Mouse (Mus musculus) cerebral cortex, adult 2 months (tissue): Measurements from ENCODE around the gene Tmem236.

Experiments
- WGBS: fragments of 180-500 bp; shearing (Covaris S2); methylation state at CpG from one replicate; pipeline ENCODE4 v1.1.7; 2018; 5-methylcytosine and 5-hydroxymethylcytosine counted together

Tmem236 gene

DNA sequence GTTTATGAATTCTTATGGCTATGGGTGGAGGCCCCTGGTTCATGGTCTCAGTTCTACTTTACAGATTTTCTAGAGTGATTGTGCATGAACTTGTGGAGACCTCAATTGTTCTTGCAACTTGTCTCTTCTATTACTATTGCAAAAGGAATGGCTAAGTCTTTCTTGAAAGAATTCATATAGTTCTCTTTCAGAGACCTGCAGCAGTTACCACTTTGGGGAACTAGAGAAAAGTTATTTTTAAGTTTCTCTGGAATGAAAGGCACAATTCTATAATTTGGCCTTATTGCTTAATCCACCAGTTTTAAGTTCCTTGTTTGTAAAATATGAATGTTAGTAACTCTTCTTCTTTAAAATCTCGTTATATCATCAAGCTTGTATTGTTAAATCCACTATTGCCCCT is 87.8 kb downstream of the Tmem236 start:
- 97% methylated on average over 1 of the region's 1 CpGs for WGBS

DNA sequence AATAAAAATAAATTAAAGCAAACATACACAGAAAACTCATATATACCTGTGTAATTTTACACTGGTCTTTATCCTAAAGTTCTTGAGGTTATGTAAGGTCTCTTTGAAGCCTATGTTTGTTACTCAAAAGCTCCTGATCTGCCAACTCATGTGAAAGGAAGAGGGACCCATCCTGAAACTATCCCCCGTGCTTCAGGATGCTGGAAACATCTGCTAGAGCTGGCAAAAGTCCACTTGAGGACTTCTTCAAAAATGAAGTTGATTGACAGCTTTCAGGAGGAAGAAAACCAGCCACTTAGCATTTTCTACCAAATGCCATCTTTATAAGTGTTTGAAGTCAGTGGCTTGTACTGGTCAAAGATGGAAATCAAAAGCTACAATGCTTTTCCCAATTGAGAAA is 94.8 kb downstream of the Tmem236 start:
- 28% methylated on average over 1 of the region's 1 CpGs for WGBS
